Mouse (Mus musculus): ENCODE measurements around the gene Pde3a.

DNA sequence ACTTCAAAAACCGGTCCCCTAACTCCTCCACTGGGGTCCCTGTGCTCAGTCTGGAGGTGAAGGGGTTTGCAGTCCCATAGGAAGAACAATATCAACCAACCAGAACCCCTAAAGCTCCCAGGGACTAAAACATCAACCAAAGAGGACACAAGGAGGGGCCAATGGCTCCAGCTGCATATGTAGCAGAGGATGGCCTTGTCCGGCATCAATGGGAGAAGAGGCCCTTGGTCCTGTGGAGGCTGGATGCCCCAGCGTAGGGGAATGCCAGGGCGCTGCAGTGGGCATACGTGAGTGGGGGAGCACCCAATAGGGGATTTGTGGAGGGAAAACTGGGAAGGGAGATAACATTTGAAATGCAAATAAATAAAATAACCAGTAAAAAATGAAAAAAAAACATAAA, 19.8 kb downstream of the Pde3a start:
- TF ChIP-seq CTCF (IDR thresholded peaks at IDR 0.05; ENCODE audit: extremely low read depth, insufficient read depth, low read length) (no peak), POLR2A (IDR thresholded peaks at IDR 0.05; ENCODE audit: extremely low read depth, insufficient read depth, low read length) (no peak)

All from cortical plate, adult 2 months (tissue).